Mouse (Mus musculus) cortical plate, adult 2 months (tissue): ENCODE measurements around the gene Tbl1xr1.

Source experiments
- CTCF ChIP-seq: fragments of 200-500 bp; IDR thresholded peaks from 2 replicates; pipeline ENCODE4 v1.5.1; 2011; ENCODE audit warnings: mild to moderate bottlenecking, control low read depth, low read length; ENCODE audit not compliant: insufficient read depth; ENCODE audit errors: extremely low read depth
- POLR2A ChIP-seq: fragments of 200-500 bp; IDR thresholded peaks from 2 replicates; pipeline ENCODE4 v1.6.1; 2011; ENCODE audit warnings: mild to moderate bottlenecking, low read length, control low read depth; ENCODE audit not compliant: insufficient read depth; ENCODE audit errors: extremely low read depth

DNA sequence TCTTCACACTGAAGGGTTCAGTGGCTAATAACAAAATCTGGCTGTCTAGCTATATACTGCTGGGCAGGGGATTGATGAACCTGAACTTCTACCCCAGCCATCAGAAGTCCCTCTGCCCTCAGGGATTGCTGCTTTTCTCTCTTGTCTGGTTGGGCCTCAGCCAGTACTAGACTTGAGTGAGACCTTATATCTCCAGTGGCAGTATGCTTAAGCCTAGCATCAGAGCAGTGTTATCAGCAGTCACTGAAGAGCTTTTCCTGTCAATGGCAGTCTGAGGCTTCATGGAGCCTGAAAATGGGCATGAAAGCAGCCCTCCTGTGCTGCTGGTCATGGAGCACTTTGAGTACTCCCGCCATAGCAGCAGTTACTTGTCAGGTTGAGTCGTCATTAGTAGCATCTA, 46.7 kb downstream of the Tbl1xr1 start:
- TF ChIP-seq CTCF, result no peak
- TF ChIP-seq POLR2A, result no peak
